Mouse (Mus musculus) MEL (cell line): ENCODE data around the gene Lrrfip1.

Source experiments
- BHLHE40 ChIP-seq: IDR thresholded peaks from 2 replicates; pipeline ENCODE4 v1.6.1; 2012; ENCODE audit warnings: low read depth, mild to moderate bottlenecking, inconsistent platforms, low read length, improper control_type of control experiment, borderline replicate concordance
- CHD2 ChIP-seq: IDR thresholded peaks from 2 replicates; pipeline ENCODE4 v1.6.1; 2011; ENCODE audit warnings: low read length, improper control_type of control experiment
- CTCF ChIP-seq, 3 experiments: IDR thresholded peaks in 2 of 3; conservative IDR thresholded peaks in 1 of 3; 2 replicates each; pipeline ENCODE4 v1.5.1; 2011 to 2012; ENCODE audit warnings: low read length in 3 of 3, low read depth in 2 of 3, mild to moderate bottlenecking in 2 of 3, improper control_type of control experiment in 1 of 3, inconsistent platforms in 1 of 3, mixed read lengths in 1 of 3, moderate library complexity in 1 of 3; ENCODE audit not compliant: control insufficient read depth in 1 of 3, insufficient read depth in 1 of 3, poor library complexity in 1 of 3, severe bottlenecking in 1 of 3
- E2F4 ChIP-seq: IDR thresholded peaks from 2 replicates; pipeline ENCODE4 v1.6.1; 2011; ENCODE audit warnings: low read depth, low read length, improper control_type of control experiment, borderline replicate concordance
- GABPA ChIP-seq: IDR thresholded peaks from 2 replicates; pipeline ENCODE4 v1.6.1; 2012; ENCODE audit warnings: low read depth, mild to moderate bottlenecking, inconsistent platforms, low read length, improper control_type of control experiment, moderate library complexity
- MAX ChIP-seq: IDR thresholded peaks from 2 replicates; pipeline ENCODE4 v1.6.1; 2011; ENCODE audit warnings: low read length, improper control_type of control experiment
- RCOR1 ChIP-seq: IDR thresholded peaks from 2 replicates; pipeline ENCODE4 v1.6.1; 2012; ENCODE audit warnings: low read depth, mild to moderate bottlenecking, inconsistent platforms, low read length, improper control_type of control experiment
- TAL1 ChIP-seq: IDR thresholded peaks from 2 replicates; pipeline ENCODE4 v1.6.1; 2012; ENCODE audit warnings: mild to moderate bottlenecking, inconsistent platforms, low read length, moderate library complexity, mixed read lengths
- TCF12 ChIP-seq: IDR thresholded peaks from 2 replicates; pipeline ENCODE4 v1.6.1; 2014; ENCODE audit warnings: low read depth, mild to moderate bottlenecking, inconsistent platforms, low read length, improper control_type of control experiment, moderate library complexity

DNA sequence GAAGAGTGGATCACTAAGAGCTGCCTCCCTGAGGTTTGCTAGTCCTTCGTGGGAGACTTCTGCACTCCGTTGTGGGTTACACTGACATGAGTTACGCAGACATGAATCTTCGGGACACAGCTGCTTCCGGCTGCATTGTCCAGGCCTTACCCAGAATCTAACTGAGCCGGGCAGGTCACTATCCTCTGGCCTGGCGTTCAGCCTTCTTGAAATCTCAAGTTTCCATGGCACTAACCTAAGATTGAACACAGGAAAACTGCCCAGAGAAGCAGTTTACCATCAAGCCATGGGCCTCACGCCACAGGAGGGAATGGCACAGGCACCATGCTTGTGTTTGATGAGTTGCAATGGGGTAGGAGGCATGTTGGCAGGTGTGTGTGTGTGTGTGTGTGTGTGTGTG lies 85.8 kb downstream of the Lrrfip1 start:
- no peak for TF ChIP-seq BHLHE40
- no peak for TF ChIP-seq CTCF (IDR thresholded peaks at IDR 0.05 in 2 of 3, conservative IDR thresholded peaks at IDR 0.05 in 1 of 3; ENCODE audit: control insufficient read depth in 1 of 3, insufficient read depth in 1 of 3, low read depth in 2 of 3, low read length in 3 of 3, poor library complexity in 1 of 3, severe bottlenecking in 1 of 3)
- no peak for TF ChIP-seq GABPA
- no peak for TF ChIP-seq TAL1
- no peak for TF ChIP-seq TCF12
- no peak for TF ChIP-seq CHD2
- TF ChIP-seq RCOR1 = no peak
- no peak for TF ChIP-seq E2F4
- no peak for TF ChIP-seq MAX
